Mouse (Mus musculus): ENCODE data around the gene Gm4969.

GRCm38 (mm10) chr7:19148180-19148874 lies 30.2 kb upstream of the Gm4969 start:
- TF ChIP-seq CTCF (IDR thresholded peaks at IDR 0.05; ENCODE audit: borderline replicate concordance, insufficient read depth, low read depth, low read length) (no peak), POLR2A (IDR thresholded peaks at IDR 0.05; ENCODE audit: borderline replicate concordance, insufficient read depth, low read length) (no peak)
